Mouse (Mus musculus): ENCODE measurements at regions not wholly inside any gene's neighbourhood (a gene's known extent, or its start where the extent isn't known, plus 50 kb on each side); places are given as distances from the start of the nearest gene placed in this dataset.
A peak's percentile ranks its signal among the peaks of the same experiment; 100 is the strongest.

- no peak for DNase-seq (ENCODE audit: low spot score in 2 of 2)
Measured at GRCm38 (mm10) chr14:70839126-70839525, 239.5 kb upstream of the Fam160b2 start.

GRCm38 (mm10) chr14:70837528-70837927 is 237.9 kb upstream of the Fam160b2 start:
- no peak for DNase-seq (ENCODE audit: low spot score in 2 of 2)

- no peak for DNase-seq (ENCODE audit: low spot score in 2 of 2)
Measured at GRCm38 (mm10) chr14:70833238-70833637, 233.6 kb upstream of the Fam160b2 start.

- DNase-seq (ENCODE audit: low spot score in 2 of 2): no peak
Measured at GRCm38 (mm10) chr14:70832462-70833212, 233.0 kb upstream of the Fam160b2 start.

GRCm38 (mm10) chr14:70832042-70832441 is 232.4 kb upstream of the Fam160b2 start:
- peak; percentile 6 to 16 for DNase-seq (ENCODE audit: low spot score in 2 of 2)

Data from layer of hippocampus, postnatal 14 days (tissue).